Mouse (Mus musculus): ENCODE data around the gene Elane.

DNA sequence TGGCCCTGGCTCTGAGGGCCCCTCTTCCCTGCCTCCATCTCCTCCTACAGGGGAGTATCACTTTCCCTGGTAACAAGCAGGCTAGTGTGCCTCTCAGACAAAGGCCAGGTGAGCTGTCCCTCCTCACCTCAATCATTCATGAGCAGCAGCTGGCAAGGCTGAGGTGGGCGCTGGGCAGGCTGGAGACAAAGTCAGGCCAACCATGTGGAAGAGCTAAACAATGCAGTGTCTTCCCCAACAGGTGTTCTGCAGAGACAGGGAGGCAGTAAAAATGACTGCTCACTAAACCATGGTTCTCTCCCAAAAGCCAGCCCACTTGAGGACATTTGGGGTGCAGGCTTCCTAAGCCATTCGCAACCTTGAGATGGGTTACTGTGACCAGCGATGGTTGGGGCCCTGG lies 34.4 kb upstream of the Elane start:
- TF ChIP-seq POLR2A (IDR thresholded peaks at IDR 0.05; ENCODE audit: borderline replicate concordance, low read depth, low read length): no peak
- no peak for TF ChIP-seq CTCF (IDR thresholded peaks at IDR 0.05; ENCODE audit: low read depth, low read length)
